Mouse (Mus musculus) midbrain, embryonic 10.5 days (tissue): ENCODE results near the gene Galnt4. TPM values are rescaled to one million over a fixed set of nuclear protein-coding genes. Genes with fewer than 3 reads are reported as not detected.
A peak's percentile ranks its signal among the peaks of the same experiment; 100 is the strongest.

Experiments used
- DNase-seq: peaks from one replicate; pipeline ENCODE4 v3.0.0-alpha.2; 2017; ENCODE audit warnings: low spot score
- H3K27ac ChIP-seq: fragments of 300-500 bp; sonication (generic); replicated peaks from 2 replicates; pipeline ENCODE4 v1.5.1; 2016; ENCODE audit warnings: mild to moderate bottlenecking
- H3K27me3 ChIP-seq: fragments of 300-500 bp; sonication (generic); 2 replicates; pipeline ENCODE4 v1.6.1; 2016; ENCODE audit warnings: low read depth, mild to moderate bottlenecking; ENCODE audit not compliant: poor library complexity, severe bottlenecking
- H3K36me3 ChIP-seq: fragments of 300-500 bp; sonication (generic); 2 replicates; pipeline ENCODE4 v1.6.1; 2016; ENCODE audit warnings: mild to moderate bottlenecking, moderate library complexity
- H3K4me1 ChIP-seq: fragments of 300-500 bp; sonication (generic); 2 replicates; pipeline ENCODE4 v1.6.1; 2016
- H3K4me3 ChIP-seq: fragments of 300-500 bp; sonication (generic); 2 replicates; pipeline ENCODE4 v1.5.1; 2016; ENCODE audit warnings: mild to moderate bottlenecking, moderate library complexity
- H3K9me3 ChIP-seq: fragments of 300-500 bp; sonication (generic); replicated peaks from 2 replicates; pipeline ENCODE4 v1.6.1; 2016; ENCODE audit warnings: mild to moderate bottlenecking
- WGBS: fragments of 180-500 bp; shearing (Covaris S2); methylation state at CpG from one replicate; pipeline ENCODE4 v1.1.7; 2016; 5-methylcytosine and 5-hydroxymethylcytosine counted together
- polyA plus RNA-seq: library from polyadenylated mRNA; unstranded; fragments of >200 nt; fragmentation: Nextera tagmentation; extraction: Ambion mirVana; gene quantifications from 2 replicates; pipeline ENCODE4 v1.2.1, GENCODE M21; 2016

Galnt4 gene
- 3.5 and 3.6 TPM in 2 replicates for polyA plus RNA-seq

GRCm38 (mm10) chr10:99107964-99108363 is at the start of gene Galnt4:
Gene Galnt4, plus strand, starts transcription at chr10:99108159.
- H3K4me3 ChIP-seq: peak within 1 kb of the TSS; percentile 96
- H3K27ac ChIP-seq: peak within 1 kb of the TSS; percentile 96
- 0 out of 2 replicates have a peak, but pooled peaks cover 4% of the 10 kb centered on the region for H3K9me3 ChIP-seq
- DNase-seq: peak; percentile 82
- under 1% methylated on average over 22 of the region's 22 CpGs for WGBS
- H3K27me3 ChIP-seq: no peaks in the 10 kb centered on the region
- peaks cover 39% of the 10 kb centered on the region for H3K36me3 ChIP-seq
- H3K4me1 ChIP-seq: peaks cover 29% of the 10 kb centered on the region

GRCm38 (mm10) chr10:99060588-99060987 is 47.4 kb upstream of the Galnt4 start:
- DNase-seq: no peak
- H3K36me3 ChIP-seq: no peaks in the 10 kb centered on the region
- no peak overlapping the region for H3K4me3 ChIP-seq
- H3K27me3 ChIP-seq: no peaks in the 10 kb centered on the region
- no peak overlapping the region for H3K27ac ChIP-seq
- 92% methylated on average over 7 of the region's 7 CpGs for WGBS
- H3K9me3 ChIP-seq: no peaks in the 10 kb centered on the region
- H3K4me1 ChIP-seq: no peaks in the 10 kb centered on the region

DNA sequence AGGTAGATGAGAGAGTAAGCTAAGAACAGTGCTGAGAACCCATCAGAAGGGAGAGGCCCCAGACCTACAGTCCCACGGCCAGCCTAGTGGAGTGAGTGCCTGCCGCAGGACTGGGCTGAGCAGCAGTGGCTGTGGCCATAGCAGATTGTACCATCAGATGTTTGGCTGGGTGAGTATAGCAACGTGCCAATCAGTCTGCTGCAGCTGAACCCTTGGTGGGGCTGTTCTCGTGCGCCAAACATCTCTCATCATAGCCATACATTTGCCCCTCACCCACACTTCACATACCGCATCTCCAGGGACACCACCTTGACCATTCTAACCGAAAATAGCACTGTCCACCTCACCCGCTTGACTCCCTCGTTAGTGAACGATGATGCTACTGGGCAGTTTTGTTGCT is 46.5 kb upstream of the Galnt4 start:
- H3K27me3 ChIP-seq: no peaks in the 10 kb centered on the region
- WGBS: 92% methylated on average over 10 of the region's 10 CpGs
- DNase-seq: no peak
- H3K9me3 ChIP-seq: no peaks in the 10 kb centered on the region
- H3K27ac ChIP-seq: no peak overlapping the region
- H3K36me3 ChIP-seq: no peaks in the 10 kb centered on the region
- H3K4me1 ChIP-seq: no peaks in the 10 kb centered on the region
- H3K4me3 ChIP-seq: no peak overlapping the region

- no peak for DNase-seq
- Histone ChIP-seq H3K9me3 (no peaks in the 10 kb centered on the region), H3K36me3 (no peaks in the 10 kb centered on the region), H3K4me1 (no peaks in the 10 kb centered on the region), H3K4me3 (no peak overlapping the region), H3K27ac (no peak overlapping the region), H3K27me3 (no peaks in the 10 kb centered on the region)
- WGBS: 90% methylated on average over 5 of the region's 5 CpGs
Measured at GRCm38 (mm10) chr10:99062546-99062945, 45.4 kb upstream of the Galnt4 start.

DNA sequence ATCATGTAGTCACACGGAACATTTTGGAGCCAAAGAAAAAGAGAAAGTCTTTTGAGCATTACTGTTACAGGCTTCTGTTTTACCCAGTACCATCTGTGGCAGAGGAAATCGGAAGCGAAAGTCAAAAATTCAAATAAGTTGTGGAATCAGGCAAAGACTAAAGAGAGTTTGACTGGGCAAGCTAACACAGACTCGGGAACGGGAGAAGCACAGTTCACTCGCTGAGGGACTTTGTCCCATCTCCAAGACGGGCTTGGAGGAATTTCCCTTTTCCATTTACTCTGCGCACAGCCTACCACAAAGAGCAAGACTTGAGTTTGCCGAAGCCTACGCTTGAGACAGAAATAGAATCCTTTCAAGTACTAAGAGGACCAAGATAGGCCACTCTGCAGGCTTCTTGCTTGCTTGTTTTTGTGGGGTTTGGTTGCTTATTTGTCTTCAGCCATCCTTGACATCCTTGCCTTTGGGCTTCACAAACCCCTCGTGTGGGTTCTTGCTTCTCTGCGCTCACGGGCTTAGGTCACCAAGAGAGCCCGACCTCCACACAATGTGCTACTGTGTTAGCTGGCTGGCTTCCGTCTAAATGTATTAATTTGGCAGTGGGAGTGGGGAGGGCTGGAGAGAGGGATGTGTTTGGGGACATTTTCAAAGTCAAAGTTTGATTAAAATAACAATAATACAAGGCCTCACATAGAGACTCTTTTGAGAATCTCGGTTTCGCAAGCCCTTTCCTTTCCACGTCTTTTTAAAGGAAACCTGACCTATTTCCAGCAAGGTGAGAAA is 31.7 kb upstream of the Galnt4 start:
- DNase-seq: no peak
- Histone ChIP-seq H3K9me3 (no peaks in the 10 kb centered on the region), H3K4me1 (no peaks in the 10 kb centered on the region), H3K36me3 (no peaks in the 10 kb centered on the region), H3K4me3 (no peak overlapping the region), H3K27me3 (no peaks in the 10 kb centered on the region), H3K27ac (no peak overlapping the region)
- WGBS: 80% methylated on average over 18 of the region's 18 CpGs

DNA sequence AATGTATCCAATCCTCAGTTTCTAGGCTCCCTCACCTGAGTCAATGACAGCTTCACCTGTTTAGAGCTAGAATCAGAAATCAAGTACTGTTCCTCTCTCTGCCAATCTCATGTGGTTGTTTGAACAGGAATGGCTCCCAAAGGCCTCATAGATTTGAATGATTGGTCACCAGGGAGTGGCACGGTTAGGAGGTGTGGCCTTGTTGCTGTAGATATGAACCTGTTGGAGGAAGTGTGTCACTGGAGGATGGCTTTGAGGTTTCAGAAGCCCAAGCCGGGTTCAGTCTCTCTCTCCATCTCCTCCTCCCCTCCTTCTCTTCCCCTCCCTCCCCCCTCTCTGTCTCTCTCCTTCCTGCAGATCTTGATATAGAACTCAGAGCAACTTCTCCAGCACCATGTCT is 29.3 kb upstream of the Galnt4 start:
- no peak for DNase-seq
- H3K27me3 ChIP-seq: no peaks in the 10 kb centered on the region
- H3K4me3 ChIP-seq: no peak overlapping the region
- no peaks in the 10 kb centered on the region for H3K36me3 ChIP-seq
- no peaks in the 10 kb centered on the region for H3K4me1 ChIP-seq
- H3K9me3 ChIP-seq: no peaks in the 10 kb centered on the region
- no peak overlapping the region for H3K27ac ChIP-seq
- WGBS: 88% methylated on average over 2 of the region's 2 CpGs

- Histone ChIP-seq H3K4me1 (no peaks in the 10 kb centered on the region), H3K36me3 (no peaks in the 10 kb centered on the region), H3K27ac (no peak overlapping the region), H3K4me3 (no peak overlapping the region), H3K9me3 (no peaks in the 10 kb centered on the region), H3K27me3 (no peaks in the 10 kb centered on the region)
- no peak for DNase-seq
- 90% methylated on average over 10 of the region's 10 CpGs for WGBS
Measured at GRCm38 (mm10) chr10:99081569-99081990, 26.4 kb upstream of the Galnt4 start.

- Histone ChIP-seq H3K4me3 (no peak overlapping the region), H3K27ac (no peak overlapping the region), H3K4me1 (no peaks in the 10 kb centered on the region), H3K27me3 (no peaks in the 10 kb centered on the region), H3K36me3 (no peaks in the 10 kb centered on the region), H3K9me3 (no peaks in the 10 kb centered on the region)
- 90% methylated on average over 14 of the region's 14 CpGs for WGBS
- no peak for DNase-seq
Measured at GRCm38 (mm10) chr10:99083431-99084003, 24.4 kb upstream of the Galnt4 start.

DNA sequence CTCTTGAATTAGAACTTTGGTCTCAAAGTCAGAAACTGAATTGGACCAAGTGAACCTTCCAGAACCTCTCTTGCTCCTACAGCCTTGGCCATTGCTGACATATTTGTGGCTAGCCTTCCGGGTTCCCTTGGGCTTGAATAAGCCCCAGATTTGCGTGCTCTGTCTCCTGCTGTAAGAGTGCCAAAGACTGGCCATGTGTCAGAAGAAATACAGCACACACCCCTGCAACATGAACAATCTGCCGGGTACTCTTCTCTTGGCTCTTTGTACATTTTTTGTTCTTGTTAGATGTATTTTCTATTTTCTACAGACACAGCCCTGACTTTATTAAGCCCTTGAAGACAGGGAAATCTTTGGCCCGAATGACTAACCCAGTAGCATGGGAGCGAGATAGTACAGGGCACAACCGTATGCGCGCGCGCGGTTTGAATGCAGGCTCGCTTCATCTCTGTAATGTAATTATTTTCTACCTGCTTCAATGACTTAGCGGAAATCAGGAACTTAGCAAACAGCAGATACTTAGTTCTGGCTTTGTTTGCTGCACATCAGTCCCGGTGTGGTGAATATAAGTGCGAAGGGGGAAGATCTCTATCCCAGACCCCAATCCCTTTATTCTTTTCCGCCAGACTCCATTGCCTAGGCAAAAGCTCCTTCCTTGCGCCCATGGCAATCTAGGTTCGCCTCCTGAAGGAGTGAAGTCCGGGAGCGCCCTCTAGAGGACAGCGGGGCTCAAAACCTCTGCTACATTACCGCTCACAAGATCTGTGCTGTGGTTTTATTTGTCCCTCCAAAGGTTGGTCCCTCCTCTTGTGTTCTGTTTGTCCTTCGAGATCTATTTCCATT is 23.3 kb upstream of the Galnt4 start:
- Histone ChIP-seq H3K4me1 (no peaks in the 10 kb centered on the region), H3K27me3 (no peaks in the 10 kb centered on the region), H3K4me3 (no peak overlapping the region), H3K27ac (no peak overlapping the region), H3K9me3 (no peaks in the 10 kb centered on the region), H3K36me3 (no peaks in the 10 kb centered on the region)
- 51% methylated on average over 23 of the region's 23 CpGs for WGBS
- DNase-seq: peak; percentile 86

DNA sequence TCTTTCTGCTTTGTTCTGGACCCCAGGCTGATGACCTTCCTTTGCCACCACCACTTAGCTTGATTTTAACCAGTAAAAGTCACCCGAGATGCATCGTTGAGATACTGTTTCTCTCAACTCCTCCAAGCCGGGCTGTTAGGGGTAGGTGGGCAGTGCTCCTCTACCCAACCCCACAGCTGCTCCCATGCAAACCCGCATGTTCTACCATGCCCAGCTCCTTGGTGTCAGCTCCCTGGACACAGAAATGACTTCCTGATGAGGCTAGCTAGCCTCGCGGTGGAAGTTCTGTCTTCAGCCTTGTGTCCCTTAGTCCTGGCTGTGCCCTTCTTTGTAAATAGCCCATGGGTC is 22.7 kb upstream of the Galnt4 start:
- 65% methylated on average over 6 of the region's 6 CpGs for WGBS
- no peak overlapping the region for H3K27ac ChIP-seq
- no peak overlapping the region for H3K4me3 ChIP-seq
- H3K36me3 ChIP-seq: no peaks in the 10 kb centered on the region
- H3K27me3 ChIP-seq: no peaks in the 10 kb centered on the region
- no peak for DNase-seq
- H3K4me1 ChIP-seq: no peaks in the 10 kb centered on the region
- H3K9me3 ChIP-seq: no peaks in the 10 kb centered on the region

DNA sequence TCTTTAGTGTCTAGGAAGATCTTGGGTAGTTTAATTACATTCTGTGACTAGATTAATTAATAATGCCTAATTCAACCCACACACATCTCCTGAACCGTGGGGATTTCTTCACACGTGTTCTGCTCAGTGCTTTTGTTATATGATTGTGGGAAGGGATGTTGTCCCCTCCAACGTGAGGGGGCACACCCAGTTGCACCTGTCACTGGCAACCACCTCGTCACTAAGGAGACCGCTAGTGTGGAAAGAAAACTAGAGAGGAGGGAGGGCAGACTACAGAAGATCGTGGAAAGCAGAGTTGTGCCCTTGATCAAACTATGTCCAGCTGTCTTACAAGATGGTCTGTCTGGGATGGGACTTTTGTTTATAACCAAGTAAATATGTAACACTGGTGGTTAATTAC is 21.9 kb upstream of the Galnt4 start:
- no peak for DNase-seq
- H3K27ac ChIP-seq: no peak overlapping the region
- H3K4me3 ChIP-seq: no peak overlapping the region
- no peaks in the 10 kb centered on the region for H3K9me3 ChIP-seq
- no peaks in the 10 kb centered on the region for H3K4me1 ChIP-seq
- no peaks in the 10 kb centered on the region for H3K36me3 ChIP-seq
- H3K27me3 ChIP-seq: no peaks in the 10 kb centered on the region
- WGBS: 77% methylated on average over 6 of the region's 6 CpGs

DNA sequence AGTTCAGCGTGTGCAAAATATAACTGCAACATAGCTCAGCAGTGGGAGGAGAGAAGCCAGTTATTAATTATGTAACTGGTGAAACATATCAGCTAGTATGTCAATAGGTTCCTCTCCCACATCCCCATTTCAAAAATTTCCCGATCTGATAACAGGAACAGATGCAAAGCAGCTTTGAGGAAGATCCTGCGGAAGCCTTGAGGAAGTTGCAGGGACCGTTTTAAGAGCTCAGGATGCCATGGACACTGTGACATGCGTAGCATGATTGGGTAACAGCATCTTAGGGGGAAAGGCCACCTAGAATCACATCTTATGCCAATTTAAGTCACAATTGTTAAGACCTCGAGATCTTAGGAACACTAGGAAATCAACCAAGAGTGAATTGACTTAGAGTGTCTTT is 18.1 kb upstream of the Galnt4 start:
- DNase-seq: no peak
- Histone ChIP-seq H3K4me3 (no peak overlapping the region), H3K36me3 (no peaks in the 10 kb centered on the region), H3K9me3 (0 out of 2 replicates have a peak, but pooled peaks cover 4% of the 10 kb centered on the region), H3K27ac (no peak overlapping the region), H3K4me1 (no peaks in the 10 kb centered on the region), H3K27me3 (no peaks in the 10 kb centered on the region)
- 89% methylated on average over 6 of the region's 6 CpGs for WGBS

DNA sequence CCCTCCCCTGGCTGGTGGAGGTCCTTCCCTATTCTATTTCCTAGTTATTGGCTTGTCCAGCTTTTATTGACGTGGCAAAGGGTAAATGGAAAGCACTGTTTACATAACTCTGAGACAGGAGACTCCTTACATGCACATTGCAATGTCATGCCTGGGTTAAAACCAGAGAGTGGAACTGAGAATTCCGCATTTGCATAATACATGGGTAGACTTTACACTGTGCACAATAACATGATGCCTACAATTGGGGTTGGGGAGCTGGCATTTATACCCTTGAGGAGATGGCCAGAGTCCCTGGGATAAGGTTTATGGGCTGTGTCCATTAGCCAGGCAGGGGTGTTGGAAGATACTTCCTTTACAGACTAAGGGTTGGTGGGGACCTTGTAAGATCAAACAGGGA is 14.6 kb upstream of the Galnt4 start:
- no peaks in the 10 kb centered on the region for H3K4me1 ChIP-seq
- no peak overlapping the region for H3K4me3 ChIP-seq
- 0 out of 2 replicates have a peak, but pooled peaks cover 4% of the 10 kb centered on the region for H3K9me3 ChIP-seq
- 91% methylated on average over 2 of the region's 2 CpGs for WGBS
- H3K36me3 ChIP-seq: no peaks in the 10 kb centered on the region
- no peak overlapping the region for H3K27ac ChIP-seq
- no peaks in the 10 kb centered on the region for H3K27me3 ChIP-seq
- no peak for DNase-seq
